Mouse (Mus musculus) myocyte (in vitro differentiated cells): ENCODE data around the gene Armc6. TPM values are rescaled to one million over a fixed set of nuclear protein-coding genes. Genes with fewer than 3 reads are reported as not detected.

ENCODE experiments used
- H3K27me3 ChIP-seq: one replicate; pipeline ENCODE4 v1.6.1; 2011; ENCODE audit not compliant: control insufficient read depth, insufficient read depth, insufficient read length
- H3K36me3 ChIP-seq: one replicate; pipeline ENCODE4 v1.6.1; 2011; ENCODE audit not compliant: control insufficient read depth, insufficient read depth
- H3K4me2 ChIP-seq: one replicate; pipeline ENCODE4 v1.6.1; 2011; ENCODE audit warnings: low read depth, control low read depth
- H3K4me3 ChIP-seq: one replicate; pipeline ENCODE4 v1.5.1; 2011; ENCODE audit warnings: mild to moderate bottlenecking, control low read depth, moderate library complexity
- H3K79me2 ChIP-seq: one replicate; pipeline ENCODE4 v1.6.1; 2011; ENCODE audit not compliant: control insufficient read depth, insufficient read depth
- H3ac ChIP-seq: one replicate; pipeline ENCODE4 v1.6.1; 2011; ENCODE audit not compliant: control insufficient read depth, insufficient read length
- CEBPB ChIP-seq: IDR thresholded peaks from 2 replicates; pipeline ENCODE4 v1.6.1; 2011; ENCODE audit warnings: mild to moderate bottlenecking, moderate library complexity; ENCODE audit not compliant: poor library complexity, insufficient read depth, severe bottlenecking
- E2F4 ChIP-seq: IDR thresholded peaks from one replicate; pipeline ENCODE4 v1.6.1; 2011; ENCODE audit warnings: mild to moderate bottlenecking, control low read depth, moderate library complexity; ENCODE audit not compliant: insufficient read depth
- MAX ChIP-seq: IDR thresholded peaks from one replicate; pipeline ENCODE4 v1.6.1; 2011; ENCODE audit warnings: low read depth, mild to moderate bottlenecking, control low read depth
- MYOD1 ChIP-seq, 3 experiments: IDR thresholded peaks; one replicate each; pipeline ENCODE4 v1.6.1; 2011; ENCODE audit warnings: control low read depth in 2 of 3, low read depth in 2 of 3, mild to moderate bottlenecking in 2 of 3, moderate library complexity in 1 of 3; ENCODE audit not compliant: insufficient read length in 2 of 3, control insufficient read depth in 1 of 3
- MYOG ChIP-seq, 3 experiments: IDR thresholded peaks; one replicate each; pipeline ENCODE4 v1.6.1; 2011; ENCODE audit warnings: control low read depth in 2 of 3, low read depth in 2 of 3, mild to moderate bottlenecking in 2 of 3; ENCODE audit not compliant: insufficient read length in 2 of 3, control insufficient read depth in 1 of 3, insufficient read depth in 1 of 3
- POLR2A ChIP-seq: IDR thresholded peaks from one replicate; pipeline ENCODE4 v1.6.1; 2011; ENCODE audit warnings: low read depth, mild to moderate bottlenecking, control low read depth, moderate library complexity; ENCODE audit not compliant: insufficient read length
- POLR2AphosphoS2 ChIP-seq: IDR thresholded peaks from one replicate; pipeline ENCODE4 v1.6.1; 2011; ENCODE audit warnings: low read depth, control low read depth; ENCODE audit not compliant: insufficient read length
- REST ChIP-seq: IDR thresholded peaks from one replicate; pipeline ENCODE4 v1.6.1; 2011; ENCODE audit warnings: mild to moderate bottlenecking, control low read depth, moderate library complexity; ENCODE audit not compliant: insufficient read depth, insufficient read length
- SRF ChIP-seq: IDR thresholded peaks from one replicate; pipeline ENCODE4 v1.6.1; 2011; ENCODE audit warnings: low read depth; ENCODE audit not compliant: control insufficient read depth, insufficient read length
- TCF12 ChIP-seq: IDR thresholded peaks from one replicate; pipeline ENCODE4 v1.6.1; 2011; ENCODE audit warnings: mild to moderate bottlenecking, control low read depth; ENCODE audit not compliant: poor library complexity, insufficient read depth, severe bottlenecking
- TCF3 ChIP-seq: IDR thresholded peaks from one replicate; pipeline ENCODE4 v1.6.1; 2011; ENCODE audit warnings: low read depth, control low read depth; ENCODE audit not compliant: insufficient read length
- USF1 ChIP-seq: IDR thresholded peaks from one replicate; pipeline ENCODE4 v1.6.1; 2011; ENCODE audit warnings: low read depth, mild to moderate bottlenecking, control low read depth, moderate library complexity
- polyA plus RNA-seq: library from polyadenylated mRNA; unstranded; fragments of >200 nt; fragmentation: generic; extraction: Trizol; gene quantifications from one replicate; pipeline ENCODE4 v1.2.1, GENCODE M21; 2012; ENCODE audit warnings: missing spikeins

Gene Armc6
- polyA plus RNA-seq, result 35.4 TPM

DNA sequence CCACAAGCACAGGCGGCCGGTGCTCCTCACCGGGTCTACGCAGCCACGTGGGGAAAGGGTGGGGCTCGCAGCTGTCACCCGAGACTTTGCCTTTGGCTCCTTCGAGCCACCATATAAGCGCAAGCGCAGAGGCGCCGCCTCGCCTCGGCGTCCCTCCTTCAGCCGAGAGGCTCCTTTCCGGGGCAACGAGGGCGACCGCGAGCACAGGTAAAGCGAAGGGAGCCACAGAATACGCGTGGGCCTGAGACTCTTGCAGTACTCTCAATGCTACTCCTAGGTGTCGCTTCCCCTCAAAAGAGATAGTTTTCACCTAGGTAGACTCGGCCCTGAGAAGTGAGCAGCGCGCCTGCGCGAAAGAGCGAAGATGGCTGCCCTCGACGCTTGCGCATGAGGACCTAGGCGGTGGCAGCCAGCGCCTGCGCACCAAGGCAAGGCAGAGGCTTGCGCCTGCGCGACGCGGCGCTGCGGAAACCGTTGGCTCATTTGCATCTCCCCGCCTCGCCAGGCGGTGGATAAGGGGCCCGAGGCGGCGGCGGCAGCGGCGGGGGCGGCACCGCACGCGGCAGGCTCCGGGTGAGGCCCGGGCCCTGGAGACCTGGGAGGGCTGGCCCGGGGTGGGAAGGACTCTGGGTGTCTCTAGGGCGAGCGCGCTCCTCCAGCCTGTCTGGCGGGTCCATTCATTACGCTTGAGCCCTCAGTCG lies at the start of gene Armc6, which contains the start of gene Sugp2:
Armc6 (minus strand) TSS at position 387 of the 701 bp plus-strand sequence.
Sugp2 (plus strand) TSS at position 147 of the 701 bp plus-strand sequence.
- peak within 1 kb of the TSS; percentile 84 for H3K4me3 ChIP-seq
- no peaks in the 10 kb centered on the region for H3K27me3 ChIP-seq
- peak within 1 kb of the TSS; percentile 16 for H3ac ChIP-seq
- TF ChIP-seq SRF, result no peak
- no peak for TF ChIP-seq E2F4
- no peak for TF ChIP-seq TCF3
- TF ChIP-seq TCF12, result no peak
- TF ChIP-seq MAX, result peak; percentile 35
- peak in 2 of 3 experiments; percentile 77 to 82 for TF ChIP-seq MYOD1 (IDR thresholded peaks at IDR 0.05; ENCODE audit: control insufficient read depth in 1 of 3, insufficient read length in 2 of 3, low read depth in 2 of 3)
- peak; percentile 42 to 93 (median 59) for TF ChIP-seq MYOG (IDR thresholded peaks at IDR 0.05; ENCODE audit: control insufficient read depth in 1 of 3, insufficient read depth in 1 of 3, insufficient read length in 2 of 3, low read depth in 2 of 3)
- TF ChIP-seq POLR2AphosphoS2, result no peak
- H3K4me2 ChIP-seq, result peak within 1 kb of the TSS; percentile 94
- H3K79me2 ChIP-seq, result peaks cover 9% of the 10 kb centered on the region
- no peaks in the 10 kb centered on the region for H3K36me3 ChIP-seq

- peak overlapping the region; percentile 69 for H3K4me3 ChIP-seq
- H3K27me3 ChIP-seq, result no peaks in the 10 kb centered on the region
- H3ac ChIP-seq, result peak overlapping the region; percentile 74
- peaks cover 7% of the 10 kb centered on the region for H3K36me3 ChIP-seq
- peaks cover 9% of the 10 kb centered on the region for H3K79me2 ChIP-seq
- TF ChIP-seq MYOD1 (IDR thresholded peaks at IDR 0.05; ENCODE audit: control insufficient read depth in 1 of 3, insufficient read length in 2 of 3, low read depth in 2 of 3), result no peak
- no peak for TF ChIP-seq POLR2A
- no peak for TF ChIP-seq E2F4
- no peak for TF ChIP-seq TCF3
- no peak for TF ChIP-seq REST
- TF ChIP-seq POLR2AphosphoS2, result no peak
- TF ChIP-seq SRF, result no peak
- TF ChIP-seq MYOG (IDR thresholded peaks at IDR 0.05; ENCODE audit: control insufficient read depth in 1 of 3, insufficient read depth in 1 of 3, insufficient read length in 2 of 3, low read depth in 2 of 3), result no peak
- TF ChIP-seq MAX, result no peak
- no peak for TF ChIP-seq TCF12
- TF ChIP-seq CEBPB, result no peak
- TF ChIP-seq USF1, result no peak
- peak overlapping the region; percentile 90 for H3K4me2 ChIP-seq
Observed at GRCm38 (mm10) chr8:70283136-70284077, 49.1 kb upstream of the Armc6 start.

GRCm38 (mm10) chr8:70282603-70283135 lies 48.4 kb upstream of the Armc6 start, which contains the start of gene Homer3:
Homer3 (plus strand) TSS chr8:70282827.
- Histone ChIP-seq H3K79me2 (peaks cover 9% of the 10 kb centered on the region), H3ac (peak within 1 kb of the TSS; percentile 74), H3K27me3 (no peaks in the 10 kb centered on the region), H3K4me2 (peak within 1 kb of the TSS; percentile 90), H3K4me3 (peak within 1 kb of the TSS; percentile 69), H3K36me3 (peaks cover 7% of the 10 kb centered on the region)
- TF ChIP-seq MYOD1 (IDR thresholded peaks at IDR 0.05; ENCODE audit: control insufficient read depth in 1 of 3, insufficient read length in 2 of 3, low read depth in 2 of 3), result no peak
- no peak for TF ChIP-seq SRF
- no peak for TF ChIP-seq E2F4
- peak; percentile 89 for TF ChIP-seq POLR2A
- peak; percentile 77 for TF ChIP-seq POLR2AphosphoS2
- TF ChIP-seq CEBPB, result no peak
- no peak for TF ChIP-seq REST
- no peak for TF ChIP-seq USF1
- no peak for TF ChIP-seq MYOG (IDR thresholded peaks at IDR 0.05; ENCODE audit: control insufficient read depth in 1 of 3, insufficient read depth in 1 of 3, insufficient read length in 2 of 3, low read depth in 2 of 3)
- TF ChIP-seq MAX, result no peak
- TF ChIP-seq TCF12, result no peak
- no peak for TF ChIP-seq TCF3

DNA sequence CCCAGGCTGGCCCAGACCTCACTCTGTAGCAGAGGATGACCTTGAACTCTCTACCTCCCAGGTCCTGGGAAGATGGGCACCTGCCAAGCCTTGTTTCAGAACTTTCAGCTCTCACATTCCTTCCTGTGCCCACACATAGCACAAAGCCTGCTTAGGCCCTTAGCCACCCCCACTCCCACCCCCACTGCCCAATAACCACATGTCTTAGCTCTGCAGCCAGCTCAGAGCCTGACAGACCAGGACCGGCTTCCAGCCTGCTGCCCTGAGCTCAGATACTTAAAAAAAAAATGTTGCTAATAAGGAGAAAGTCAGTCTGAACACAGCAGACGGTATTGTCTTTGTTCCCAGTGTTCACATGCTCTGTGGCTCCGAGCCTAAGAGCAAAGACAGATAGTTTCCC lies 46.7 kb upstream of the Armc6 start:
- no peaks in the 10 kb centered on the region for H3K36me3 ChIP-seq
- H3K4me3 ChIP-seq, result no peak overlapping the region
- no peaks in the 10 kb centered on the region for H3K27me3 ChIP-seq
- no peak overlapping the region for H3ac ChIP-seq
- TF ChIP-seq USF1 (no peak), MYOD1 (IDR thresholded peaks at IDR 0.05; ENCODE audit: control insufficient read depth in 1 of 3, insufficient read length in 2 of 3, low read depth in 2 of 3) (no peak), TCF3 (no peak), REST (no peak), CEBPB (no peak), POLR2A (no peak), TCF12 (no peak), MYOG (IDR thresholded peaks at IDR 0.05; ENCODE audit: control insufficient read depth in 1 of 3, insufficient read depth in 1 of 3, insufficient read length in 2 of 3, low read depth in 2 of 3) (no peak), SRF (no peak), E2F4 (no peak), MAX (no peak), POLR2AphosphoS2 (no peak)
- H3K79me2 ChIP-seq, result peaks cover 9% of the 10 kb centered on the region
- no peak overlapping the region for H3K4me2 ChIP-seq
